Mouse (Mus musculus): ENCODE measurements around the gene Vps45.
A peak's percentile ranks its signal among the peaks of the same experiment; 100 is the strongest.
"Not testable (repeated sequence)": the region's sequence is repeated elsewhere in the genome, so short reads cannot be mapped to it uniquely, and the experiment has no call there.

Gene Vps45

DNA sequence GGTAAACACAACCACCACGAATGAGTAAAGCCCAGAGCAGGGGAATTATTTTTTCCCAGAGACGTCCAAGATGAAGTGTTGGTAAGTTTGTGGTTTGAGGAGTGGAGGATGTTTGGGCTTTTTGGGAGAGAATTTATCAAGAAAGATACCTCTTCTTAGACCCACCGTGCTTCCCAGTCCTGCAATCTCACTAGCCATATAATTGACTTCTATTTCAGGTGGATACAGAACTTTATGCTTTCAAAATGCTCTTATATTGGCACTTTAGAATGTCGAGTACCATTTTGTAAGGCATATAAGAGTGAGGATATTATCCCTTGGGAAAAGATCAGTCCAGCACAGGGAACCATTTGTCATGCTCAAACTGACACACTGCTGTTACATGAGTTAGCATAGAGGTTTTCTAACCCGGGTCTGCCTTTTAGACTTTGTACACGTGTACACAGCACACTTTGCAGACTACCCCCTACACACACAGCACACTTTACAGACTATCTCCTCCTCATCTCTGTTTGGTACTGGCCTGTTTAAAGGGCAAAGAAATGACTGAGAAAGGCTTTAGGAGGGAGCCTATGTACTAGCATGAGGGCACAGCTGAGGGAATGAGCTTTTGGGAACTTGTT is 61.7 kb downstream of the Vps45 start:
- DNase-seq (ENCODE audit: low spot score): no peak

- DNase-seq (ENCODE audit: low spot score): peak; percentile 75
Measured at GRCm38 (mm10) chr3:95995802-95996428, 62.4 kb downstream of the Vps45 start, which contains the start of gene Plekho1. Gene Plekho1, minus strand, starts transcription at chr3:95996001.

DNA sequence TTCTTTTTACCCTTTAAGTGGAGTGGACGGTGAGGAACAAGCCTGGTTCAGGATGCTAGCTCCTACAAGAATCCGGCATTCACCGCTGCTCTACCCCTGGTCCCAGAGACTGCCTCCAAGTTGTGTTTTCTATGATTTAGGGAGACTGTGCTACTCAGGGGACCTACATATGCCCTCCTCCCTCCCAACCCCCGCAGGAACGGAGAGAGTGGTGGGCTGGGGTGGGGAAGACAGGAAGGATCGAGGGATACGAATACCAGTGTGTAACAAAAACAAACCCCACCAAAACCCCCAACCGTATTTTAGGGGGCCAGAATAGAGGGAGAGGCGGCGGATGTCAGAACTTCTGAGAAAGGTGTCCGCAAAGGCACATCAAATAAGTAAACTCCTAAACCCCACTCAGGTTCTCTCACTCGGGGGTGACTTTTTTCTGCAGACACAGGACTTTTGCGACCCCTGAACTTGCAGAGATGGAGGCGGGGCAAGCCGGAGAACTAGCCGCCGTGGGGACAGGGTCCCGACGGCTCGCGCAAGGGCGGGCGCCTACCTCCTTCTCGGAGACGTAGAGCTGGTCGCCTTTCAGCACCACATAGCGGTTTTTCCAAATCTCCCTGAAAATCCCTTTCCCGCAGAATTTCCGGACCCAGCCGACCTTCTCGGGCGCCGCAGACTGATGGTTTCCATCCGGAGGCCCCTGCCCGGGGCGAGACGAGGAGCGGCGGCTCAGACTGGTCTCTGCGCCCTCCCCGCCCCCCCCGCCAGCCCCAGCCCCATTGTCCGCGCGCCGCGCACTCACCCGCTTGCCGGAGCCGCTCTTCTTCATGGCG is 63.1 kb downstream of the Vps45 start:
- peak; percentile 51 for DNase-seq (ENCODE audit: low spot score)

DNA sequence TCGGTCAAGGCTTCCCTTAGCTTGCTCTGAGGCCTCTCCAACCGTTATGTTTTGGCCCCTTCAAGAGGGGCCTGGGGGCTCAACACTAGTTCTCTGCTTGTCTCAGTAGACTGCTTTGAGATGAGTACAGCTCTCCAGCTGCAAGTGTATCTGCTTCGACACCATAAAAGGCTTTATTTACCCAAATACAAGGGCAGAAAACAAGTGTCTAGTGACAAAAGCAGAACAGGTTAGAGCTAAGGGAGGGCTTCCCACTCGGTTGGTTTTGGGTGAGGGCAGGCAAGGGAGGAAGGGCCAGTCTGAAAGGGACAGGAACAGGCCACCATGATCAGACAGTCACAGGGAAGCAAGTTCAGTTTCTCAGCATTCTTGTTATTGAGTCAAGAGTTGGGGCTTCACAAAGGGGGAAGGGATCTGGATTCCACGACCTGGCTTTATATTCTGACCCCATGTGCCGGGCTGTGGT is 63.9 kb downstream of the Vps45 start:
- DNase-seq (ENCODE audit: low spot score): no peak

DNA sequence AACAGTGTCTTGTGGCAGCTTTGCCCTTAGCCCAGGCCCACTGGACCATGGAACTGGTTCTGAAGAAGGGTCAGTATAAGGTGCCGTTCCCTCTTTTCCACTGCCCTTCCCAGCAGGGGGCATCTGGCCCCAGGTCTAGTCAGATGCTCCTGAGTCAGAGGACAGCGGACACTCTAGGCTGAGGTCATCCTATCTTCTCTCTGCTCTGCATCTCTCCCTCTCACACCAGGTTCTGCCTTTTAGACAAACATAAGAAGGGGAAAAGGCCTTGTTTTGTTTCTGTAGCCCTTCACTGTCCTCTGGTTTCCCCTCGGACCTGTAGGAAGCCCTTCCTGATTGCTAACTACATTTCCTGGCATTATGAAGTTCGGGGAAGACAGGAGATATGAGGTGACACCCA is 64.4 kb downstream of the Vps45 start:
- no peak for DNase-seq (ENCODE audit: low spot score)

DNA sequence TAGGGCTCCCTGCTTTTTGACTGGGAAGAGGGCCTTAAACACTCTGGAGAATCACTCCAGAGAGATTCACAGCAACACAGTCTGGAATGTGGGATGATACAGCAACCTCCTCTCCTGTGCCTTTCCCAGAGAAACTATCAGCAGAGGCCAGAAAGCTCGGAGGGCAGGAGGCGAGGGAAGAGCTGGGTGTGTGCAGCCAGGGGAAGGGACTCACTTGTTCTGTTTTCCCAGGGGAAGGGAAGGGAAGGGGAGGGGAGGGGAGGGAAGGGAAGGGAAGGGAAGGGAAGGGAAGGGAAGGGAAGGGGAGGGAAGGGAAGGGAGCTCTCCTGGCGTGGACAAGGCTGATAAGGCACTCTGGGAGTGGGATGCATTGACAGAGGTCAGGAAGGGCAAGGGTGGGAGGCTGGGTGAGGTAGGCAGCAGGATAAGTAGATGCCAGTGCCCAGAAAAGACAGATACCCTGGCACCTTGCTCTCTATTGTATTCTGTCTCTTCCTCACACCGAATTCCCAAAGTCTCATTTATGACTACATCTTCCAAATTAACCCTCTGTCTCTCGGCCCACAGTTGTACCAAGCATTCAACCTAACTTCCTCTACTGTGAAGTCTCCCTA is 65.2 kb downstream of the Vps45 start:
- DNase-seq (ENCODE audit: low spot score): no peak

DNA sequence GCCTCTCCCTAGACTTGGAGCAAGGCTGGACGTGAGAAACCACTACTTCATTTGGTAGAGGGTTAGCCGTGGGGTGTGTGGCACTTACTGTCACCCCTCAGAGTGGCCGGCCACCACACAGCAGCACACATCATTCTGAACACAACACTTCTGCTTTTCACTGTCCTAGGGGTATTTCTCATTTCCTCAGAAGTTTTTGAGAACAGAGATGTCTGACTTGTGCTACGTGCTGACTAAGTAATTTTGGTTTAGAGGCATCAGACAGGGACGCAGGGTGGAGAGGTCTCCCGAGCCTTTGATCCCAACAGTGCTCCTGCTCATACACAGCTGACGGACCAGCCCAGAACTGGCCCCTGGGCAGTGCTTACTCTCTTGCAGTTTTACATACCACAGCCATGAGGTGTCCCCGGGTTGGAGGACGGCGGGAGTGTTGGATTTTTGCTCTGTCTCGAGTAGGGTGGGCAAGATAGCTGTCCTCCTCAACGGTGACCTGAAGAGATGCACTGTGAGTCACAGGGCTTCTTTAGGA is 67.8 kb downstream of the Vps45 start:
- DNase-seq (ENCODE audit: low spot score): no peak

DNA sequence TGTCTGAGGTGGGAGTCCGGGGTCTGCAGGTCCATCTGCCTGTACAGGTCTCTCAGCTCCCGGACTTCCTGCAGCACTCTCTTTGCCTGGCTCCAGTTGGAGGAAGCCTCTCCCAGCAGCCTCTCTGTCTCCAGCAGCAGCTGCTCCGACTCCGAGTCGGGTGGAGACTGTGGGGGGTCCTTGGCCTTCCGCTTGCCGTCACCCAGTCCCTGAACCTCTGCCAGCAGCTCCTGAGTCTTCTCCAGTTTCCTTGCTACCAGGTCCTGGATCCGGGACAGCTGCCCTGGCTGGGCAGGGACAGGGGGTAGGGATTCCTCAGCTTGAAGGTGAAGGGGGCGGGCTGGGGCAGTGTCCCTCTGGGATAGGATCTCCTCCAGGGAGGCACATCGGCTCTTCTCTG is 69.3 kb downstream of the Vps45 start:
- DNase-seq (ENCODE audit: low spot score): peak; percentile 50

GRCm38 (mm10) chr3:95988138-95988537 is 70.1 kb downstream of the Vps45 start:
- no peak for DNase-seq (ENCODE audit: low spot score)

DNA sequence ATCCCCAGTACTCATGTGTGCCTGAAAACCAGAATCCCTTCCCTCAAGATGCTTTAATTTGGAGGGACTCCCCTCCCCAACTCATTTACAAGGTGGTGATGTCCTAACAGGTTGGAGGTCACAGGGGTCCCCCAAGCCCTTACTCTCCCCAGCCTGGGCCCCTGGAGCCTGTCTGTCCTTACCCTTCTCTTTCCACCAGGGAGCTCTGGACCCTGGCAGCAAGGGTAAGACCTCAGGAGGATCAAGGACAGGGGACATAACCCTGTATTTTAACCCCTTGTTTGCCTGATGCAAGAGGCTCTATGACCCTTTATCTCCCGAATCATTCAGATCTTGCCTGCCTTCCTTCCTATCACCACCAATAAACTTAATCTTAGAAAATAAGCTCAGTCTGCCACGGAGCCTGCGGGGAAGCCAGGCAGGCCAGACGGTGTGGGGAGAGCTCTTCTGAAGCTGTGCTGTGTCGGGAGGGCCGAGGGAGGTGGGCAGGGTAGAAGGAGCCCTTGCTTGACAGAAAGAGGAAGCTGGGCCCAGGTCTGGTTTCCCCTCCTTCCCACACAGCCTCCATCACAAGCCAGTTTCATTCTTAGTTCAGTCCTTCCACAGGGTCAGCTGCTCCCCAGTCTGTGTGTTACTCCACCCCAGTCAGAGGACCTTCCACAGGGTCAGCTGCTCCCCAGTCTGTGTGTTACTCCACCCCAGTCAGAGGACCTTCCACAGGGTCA is 70.7 kb downstream of the Vps45 start:
- DNase-seq (ENCODE audit: low spot score): no peak

DNA sequence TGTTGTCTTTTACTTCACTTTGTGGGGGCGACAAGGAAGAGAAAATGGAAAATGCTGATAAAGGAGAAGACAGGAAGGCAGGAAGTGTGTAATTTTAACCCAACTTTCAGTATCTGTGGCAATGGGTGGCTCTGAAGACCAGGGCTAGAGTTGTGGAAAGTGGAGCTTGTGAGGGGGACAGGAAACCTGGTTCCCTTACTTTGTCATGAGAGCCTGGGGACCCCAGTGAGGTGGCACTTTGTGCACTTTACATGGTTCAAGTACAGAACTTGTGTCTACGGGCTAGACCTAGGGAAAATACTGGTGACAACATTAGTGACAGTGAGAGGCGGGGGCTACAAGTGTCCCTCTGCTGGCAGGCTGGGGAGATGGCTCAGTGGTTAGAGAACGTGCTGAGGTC is 71.3 kb downstream of the Vps45 start:
- DNase-seq (ENCODE audit: low spot score): no peak

- DNase-seq (ENCODE audit: low spot score): peak; percentile 31
Measured at GRCm38 (mm10) chr3:95986001-95986622, 72.2 kb downstream of the Vps45 start.

DNA sequence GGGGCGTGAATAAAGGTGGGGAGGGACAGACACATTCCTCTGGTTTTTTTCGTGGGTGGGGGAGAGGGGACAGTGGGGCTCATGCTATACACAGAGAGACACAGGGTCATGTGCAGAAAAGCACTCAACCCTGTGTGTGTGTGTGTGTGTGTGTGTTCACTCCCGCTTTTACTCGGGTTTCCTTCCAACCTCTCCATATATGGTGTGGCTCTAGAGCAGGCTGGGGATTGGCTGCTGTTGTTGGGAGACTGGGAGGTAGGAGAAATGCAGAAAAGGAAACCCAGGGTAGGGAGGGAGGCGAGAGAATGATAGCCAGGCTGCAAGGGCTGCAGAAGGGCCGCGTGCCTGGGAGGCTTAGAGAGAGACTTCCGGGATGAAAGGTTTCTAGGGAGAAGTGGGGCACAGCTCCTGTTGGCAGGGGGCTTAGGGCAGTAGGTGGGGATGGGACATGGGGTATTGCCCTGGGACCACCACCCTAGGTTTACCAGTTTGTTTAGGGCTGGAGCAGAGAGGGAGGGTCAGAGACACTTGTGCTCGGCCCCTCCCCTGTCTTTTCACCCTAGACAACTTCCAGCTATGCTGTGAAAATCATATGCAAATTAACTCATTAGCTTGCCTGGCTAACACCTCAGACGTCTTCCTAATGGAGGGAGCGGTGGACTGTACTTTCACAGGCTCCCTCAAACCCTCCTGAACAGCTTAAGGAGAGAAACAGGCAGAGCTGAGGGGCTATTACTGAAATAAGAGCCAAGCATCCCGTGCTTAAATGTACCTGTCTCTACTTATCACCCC is 72.9 kb downstream of the Vps45 start:
- DNase-seq (ENCODE audit: low spot score): peak; percentile 55

DNA sequence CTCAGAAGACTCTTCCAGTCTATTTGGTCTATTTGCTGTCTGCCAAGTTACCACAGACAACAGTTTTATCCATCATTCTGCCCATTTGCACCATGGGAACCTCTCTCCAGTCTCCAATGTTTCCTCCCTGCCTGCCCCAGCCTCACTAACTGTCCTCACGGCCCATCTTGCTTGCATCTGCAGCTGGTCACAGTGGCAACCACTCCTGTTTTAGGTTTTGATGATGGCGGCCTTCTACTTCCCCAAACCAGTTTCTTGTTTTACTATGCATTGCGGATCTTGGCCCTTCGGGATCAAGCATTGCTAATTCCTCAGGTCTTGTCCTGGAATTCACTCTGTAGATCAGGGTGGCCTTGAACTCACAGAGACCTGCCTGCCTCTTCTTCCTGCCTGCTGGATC is 76.1 kb downstream of the Vps45 start:
- DNase-seq (ENCODE audit: low spot score): no peak

DNA sequence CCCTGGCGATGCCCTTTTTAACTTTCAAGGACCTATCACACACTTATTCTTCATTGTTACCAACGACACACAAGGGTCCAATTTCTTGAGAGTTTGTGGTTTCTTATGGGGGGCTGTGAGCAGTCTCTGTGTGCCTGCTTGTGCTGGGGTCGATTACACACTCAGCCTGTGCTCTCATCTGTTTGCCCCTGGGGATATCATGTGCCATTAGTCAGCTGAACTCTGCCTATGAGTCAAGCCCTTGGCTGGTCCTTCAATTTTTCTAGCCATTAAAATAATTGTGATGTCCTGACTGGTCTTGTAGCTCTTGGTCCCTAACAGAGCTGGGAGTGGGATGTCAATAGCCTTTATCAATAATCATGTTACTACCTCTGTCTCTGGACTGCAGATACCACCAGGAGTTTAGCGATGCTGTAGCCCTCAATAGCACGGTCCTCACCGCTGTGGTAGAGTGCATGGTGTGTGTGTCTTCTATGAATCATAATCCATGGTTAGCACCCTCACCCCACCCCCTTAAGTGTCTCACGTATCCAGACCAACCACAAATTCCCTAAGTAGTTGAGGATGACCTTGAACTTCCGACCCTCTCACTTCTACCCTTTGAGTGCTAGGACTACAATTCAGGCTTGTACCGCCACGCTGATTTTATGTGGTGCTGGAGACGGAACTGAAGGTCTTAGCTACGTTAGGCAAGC is 77.8 kb downstream of the Vps45 start:
- DNase-seq (ENCODE audit: low spot score): no peak

DNA sequence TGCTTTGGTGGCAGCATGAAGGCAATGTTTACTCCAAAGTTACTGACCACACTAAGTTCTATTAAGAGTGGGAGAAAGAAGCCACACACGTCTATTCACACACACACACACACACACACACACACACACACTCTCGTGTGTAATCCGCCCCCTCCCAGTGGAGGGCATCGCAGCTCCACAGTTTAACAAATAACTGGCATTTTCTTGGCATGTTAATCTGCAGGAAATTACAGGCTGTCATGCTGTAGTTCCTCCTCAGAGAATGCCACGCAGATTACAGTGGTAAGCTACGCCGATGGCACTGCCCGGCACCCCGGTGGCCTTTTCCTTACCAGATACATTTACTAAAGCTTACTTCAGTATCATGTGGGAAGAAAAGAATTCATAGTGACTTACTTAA is 80.0 kb downstream of the Vps45 start:
- no peak for DNase-seq (ENCODE audit: low spot score)

GRCm38 (mm10) chr3:95977587-95977986 is 80.7 kb downstream of the Vps45 start:
- DNase-seq (ENCODE audit: low spot score): not testable (repeated sequence)

DNA sequence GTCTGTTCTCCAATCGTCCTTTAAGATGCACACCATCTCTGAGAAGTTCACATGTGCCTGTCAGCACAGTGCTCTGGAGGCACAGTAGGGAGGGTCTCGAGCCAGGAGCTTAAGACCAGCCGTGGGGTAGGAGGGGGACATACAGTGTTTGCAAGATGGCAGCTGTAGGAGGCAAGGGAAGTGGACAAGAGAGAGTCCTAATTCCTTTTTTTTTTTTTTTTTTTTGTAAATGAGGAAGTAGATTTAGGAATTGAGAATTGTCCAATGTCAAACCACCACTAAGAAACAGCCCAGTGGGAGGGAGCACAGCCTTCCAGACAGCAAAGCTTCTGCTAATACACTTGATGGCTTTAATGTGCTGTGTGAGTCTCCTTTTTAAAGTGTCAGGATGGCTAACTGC is 81.2 kb downstream of the Vps45 start:
- no peak for DNase-seq (ENCODE audit: low spot score)

DNA sequence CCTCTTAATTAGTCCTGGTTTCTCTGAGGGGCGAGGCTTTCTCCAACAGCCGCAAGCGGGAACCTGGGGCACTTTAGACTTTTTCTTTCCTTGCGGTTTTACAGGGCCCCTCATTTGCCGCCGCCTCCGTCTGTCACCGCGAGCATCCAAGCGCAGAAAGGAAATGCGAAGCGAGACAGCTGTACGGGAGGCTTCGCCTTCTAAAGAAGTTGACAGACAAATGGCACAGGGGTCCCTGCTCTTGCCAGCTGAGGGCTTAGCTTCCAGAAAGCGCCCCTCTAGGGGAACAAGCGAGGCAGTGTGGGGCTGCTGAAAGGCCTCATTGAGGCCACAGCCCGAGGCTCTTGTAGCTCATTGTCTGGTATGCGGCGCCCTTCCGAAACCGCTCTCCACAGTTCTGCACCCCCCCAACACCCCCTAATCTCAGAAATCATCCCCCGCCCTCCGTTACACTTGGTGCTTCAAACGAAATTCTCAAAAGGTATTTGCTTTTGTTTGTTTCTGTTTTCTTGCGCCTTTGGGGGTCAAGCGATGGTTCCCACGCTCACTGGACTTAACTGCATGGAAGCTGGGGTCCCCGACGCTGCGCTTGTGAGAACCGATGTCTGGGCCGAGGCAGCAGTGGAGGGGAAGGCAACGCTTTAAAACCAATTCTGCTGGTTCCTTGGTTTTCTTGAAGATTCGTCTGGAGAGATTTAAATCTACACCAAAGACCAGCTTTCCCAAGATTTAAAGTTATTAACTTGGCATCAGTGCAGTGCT is 85.2 kb downstream of the Vps45 start:
- DNase-seq (ENCODE audit: low spot score): no peak

Data from ovary, postnatal 36 days (tissue).